Mouse (Mus musculus): ENCODE data around the gene Epb41l5.

Gene Epb41l5

DNA sequence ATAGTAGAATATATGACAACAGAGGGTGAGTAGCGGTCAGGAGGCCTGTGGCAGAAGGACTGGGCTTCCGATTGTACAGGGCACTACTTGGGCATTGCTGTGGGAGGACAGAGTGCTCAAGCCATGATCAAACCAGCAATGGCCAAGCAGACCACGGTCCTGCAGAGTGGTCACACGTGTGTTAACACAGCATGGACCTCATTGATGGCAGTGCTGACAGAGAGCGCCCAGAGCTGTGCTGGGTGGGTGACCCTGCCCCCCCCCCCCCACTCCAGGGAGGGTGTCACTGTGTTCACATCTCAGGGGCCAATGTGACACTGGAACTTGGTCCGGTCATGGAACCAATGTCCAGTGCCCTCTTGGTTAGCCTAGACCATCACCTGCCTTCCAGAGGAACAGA lies 116.6 kb downstream of the Epb41l5 start:
- DNase-seq: no peak

DNA sequence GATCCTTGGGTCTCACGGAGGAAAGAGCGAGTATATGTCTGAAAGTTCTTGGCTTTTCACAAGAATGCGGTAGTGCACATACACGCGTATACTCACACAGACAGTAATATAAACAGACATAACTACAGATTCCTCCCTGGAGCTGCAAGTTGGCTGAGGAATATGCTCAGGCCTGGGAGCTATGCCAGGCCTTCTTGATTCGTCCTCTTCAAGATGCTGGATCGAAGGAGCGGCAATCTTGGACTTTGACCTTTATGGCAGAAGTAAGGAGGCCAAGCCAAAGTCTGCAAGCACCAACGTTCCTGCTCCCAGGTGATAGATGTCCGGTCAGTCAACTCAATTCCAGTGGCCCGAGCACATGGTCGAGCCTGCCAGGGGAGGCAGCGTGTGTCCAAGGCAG lies 117.9 kb downstream of the Epb41l5 start:
- no peak for DNase-seq

DNA sequence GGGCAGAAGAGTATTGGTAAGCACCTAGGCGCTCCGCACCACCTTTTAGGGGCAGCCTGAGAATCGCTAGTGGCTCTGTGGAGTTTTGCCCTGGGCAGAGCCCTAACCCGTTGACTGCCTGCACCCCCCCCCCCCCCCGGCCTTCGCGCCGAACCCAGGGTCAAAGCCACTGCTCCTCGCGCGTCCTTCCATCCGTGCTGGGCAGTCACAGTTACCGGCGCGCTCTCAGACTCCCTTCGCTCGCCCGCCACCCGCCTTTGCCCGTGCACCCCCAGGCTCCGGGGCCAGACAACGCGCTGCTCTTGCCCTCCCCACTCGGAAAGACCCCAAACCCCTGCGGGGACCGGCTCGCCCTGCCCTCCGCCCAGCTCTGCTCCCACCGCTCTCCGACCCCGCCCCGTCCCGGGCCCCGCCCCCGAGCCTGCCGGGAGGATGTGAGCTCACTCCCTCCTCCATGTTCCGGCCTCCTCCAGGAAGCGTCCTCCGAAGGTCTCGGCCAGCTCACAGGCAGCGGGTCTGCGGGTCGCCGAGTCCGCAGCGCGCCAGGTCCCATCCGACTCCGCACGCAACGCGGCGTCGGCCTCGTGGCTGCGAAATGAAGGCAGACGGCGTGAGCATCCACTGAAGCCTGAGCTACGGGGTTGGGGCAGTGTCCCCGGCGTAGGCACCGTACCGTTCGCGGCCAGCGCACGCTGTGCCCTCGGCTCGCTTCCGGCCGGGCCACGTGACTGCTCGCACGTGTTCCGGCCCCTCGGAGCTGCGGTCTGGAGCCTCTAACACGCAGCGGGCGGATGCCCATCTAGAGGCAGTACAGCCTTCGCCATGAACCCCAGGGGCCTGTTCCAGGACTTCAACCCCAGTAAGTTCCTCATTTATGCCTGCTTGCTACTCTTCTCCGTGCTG lies 122.9 kb downstream of the Epb41l5 start, which contains the start of gene Tmem185b:
Gene Tmem185b, plus strand, starts transcription at position 472 of the 903 bp plus-strand sequence.
- DNase-seq: peak; percentile 84

DNA sequence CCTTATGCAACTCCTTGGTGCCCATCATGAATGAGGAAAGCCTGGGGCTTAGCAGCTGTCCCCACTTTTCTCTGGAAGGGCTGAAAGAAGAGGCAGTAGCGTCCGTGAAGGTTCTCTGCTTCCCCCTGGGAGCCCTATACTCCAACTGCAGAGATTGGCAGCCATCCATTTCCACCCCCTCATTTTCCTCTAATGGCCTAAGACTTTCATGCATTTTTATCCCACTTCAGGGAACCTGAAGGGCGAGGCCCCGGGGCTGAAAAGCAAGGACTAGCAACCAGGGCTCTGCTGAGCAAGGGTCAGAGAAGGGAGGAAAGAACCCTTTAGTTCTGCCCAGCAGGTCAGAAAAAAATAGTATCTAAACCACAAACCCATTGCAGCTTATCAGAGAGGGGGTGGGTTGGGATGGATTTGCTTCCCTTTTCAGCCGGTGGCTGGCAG lies 123.8 kb downstream of the Epb41l5 start:
- peak; percentile 43 for DNase-seq

DNA sequence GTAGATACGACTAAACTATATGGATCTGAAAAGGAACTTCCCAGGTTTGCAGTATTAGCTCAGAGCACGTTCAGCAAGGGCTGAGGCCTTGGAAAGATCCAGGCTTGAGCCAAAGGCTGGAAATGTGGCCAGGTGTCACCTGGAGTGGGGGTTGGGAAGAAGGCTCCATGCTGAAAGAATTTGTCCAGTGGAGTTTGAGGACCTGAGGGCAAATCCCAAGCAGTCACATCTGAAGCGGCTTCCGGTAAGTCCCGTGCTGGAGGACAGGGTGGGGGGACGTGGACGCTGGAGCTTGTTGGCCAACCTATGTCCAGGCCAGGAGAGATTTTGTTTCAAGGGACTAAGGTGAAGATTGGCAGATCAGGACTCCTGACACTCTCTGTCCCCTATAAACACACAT lies 125.0 kb downstream of the Epb41l5 start:
- no peak for DNase-seq

DNA sequence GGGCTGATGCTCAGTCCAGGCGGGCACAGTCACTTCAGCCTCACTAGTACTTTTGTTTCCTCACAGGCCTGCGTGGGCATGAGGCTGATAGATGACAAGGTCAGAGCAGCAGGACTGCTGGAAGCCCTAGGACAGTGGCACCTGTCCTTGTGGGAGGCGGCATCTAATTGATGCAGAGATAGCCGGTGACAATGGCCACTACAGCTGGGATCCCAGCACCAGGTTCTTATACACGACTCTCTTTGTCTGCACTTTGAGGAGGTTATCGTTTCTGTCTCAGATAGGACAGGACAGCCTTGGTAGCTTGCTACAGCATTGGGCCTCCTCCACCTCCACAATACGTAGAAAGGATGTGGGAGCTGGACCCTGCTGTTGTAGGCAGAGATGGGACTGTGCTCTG lies 125.4 kb downstream of the Epb41l5 start:
- no peak for DNase-seq

DNA sequence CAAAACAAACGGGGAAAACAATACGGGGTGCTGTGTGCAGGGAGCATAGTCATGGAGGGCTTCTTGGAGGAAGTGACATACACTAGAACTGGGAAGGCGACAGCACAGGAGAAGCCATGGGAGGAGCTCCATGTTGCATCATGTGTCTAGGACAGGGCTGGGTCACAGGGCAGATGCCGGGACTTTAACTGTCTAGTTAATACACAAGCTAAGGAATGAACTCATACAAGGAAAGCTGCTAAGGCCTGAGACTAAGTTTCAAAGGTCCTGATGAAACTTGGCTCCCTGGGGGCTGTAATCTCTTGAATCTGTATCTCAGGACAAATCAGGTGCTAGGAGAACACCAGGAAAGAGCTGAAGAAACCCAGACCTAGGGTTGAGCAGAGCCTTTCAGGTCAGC lies 126.1 kb downstream of the Epb41l5 start:
- no peak for DNase-seq

DNA sequence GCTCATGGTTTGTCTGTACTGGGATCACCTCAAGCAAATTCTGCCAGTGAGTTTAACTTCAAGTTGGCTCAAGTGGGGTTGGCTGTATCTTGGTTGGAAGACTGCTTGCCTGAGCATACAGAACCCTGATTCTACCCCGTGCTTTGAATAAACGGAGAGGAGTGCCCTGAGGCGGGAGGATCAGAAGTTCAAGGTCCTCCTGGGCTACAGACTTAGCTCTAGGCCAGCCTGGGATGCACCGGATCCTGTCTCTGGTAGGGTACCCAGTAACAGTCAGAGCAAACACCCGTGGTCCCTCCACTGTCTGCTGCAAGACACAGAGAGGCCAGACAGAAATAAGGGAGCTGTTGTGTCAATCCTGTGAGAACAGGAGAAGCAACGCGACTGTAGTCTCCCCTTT lies 127.1 kb downstream of the Epb41l5 start:
- no peak for DNase-seq

DNA sequence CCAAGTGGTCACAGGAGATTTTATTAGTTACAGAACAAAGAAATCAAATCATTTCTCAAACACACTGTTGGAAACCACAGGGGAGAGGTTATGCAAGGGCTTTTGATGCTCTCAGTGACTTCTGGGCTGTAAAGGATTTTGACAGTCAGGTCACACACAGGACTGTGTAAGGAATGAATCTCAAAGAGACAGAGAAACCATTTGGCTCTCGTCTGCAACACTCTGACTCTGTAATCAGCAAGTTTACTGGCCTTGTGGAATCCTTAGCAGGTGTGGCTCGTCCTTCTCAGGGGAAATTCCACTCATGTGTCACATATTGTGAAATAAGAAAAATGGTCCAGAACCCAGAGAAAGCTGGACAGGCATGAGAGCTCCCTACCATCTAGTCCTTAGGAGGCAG lies 127.8 kb downstream of the Epb41l5 start:
- DNase-seq: no peak

DNA sequence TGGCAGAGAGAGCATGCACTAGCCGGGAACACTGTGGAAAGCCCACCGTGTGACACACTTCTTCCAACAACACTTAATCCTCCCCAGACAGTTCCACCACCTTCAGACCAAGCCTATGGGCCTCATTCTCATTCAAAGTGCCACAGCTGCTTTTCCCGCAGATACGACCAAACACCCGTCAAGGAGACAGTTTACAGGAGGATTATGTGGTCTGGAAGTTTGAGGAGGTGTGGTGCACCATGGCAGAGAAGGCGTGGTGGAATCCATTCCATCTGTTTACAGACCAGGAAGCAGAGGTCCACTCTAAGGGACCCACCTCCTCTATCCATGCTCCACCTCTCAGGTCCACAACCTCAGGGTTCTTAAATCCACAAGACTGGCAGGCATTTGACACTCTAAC lies 129.5 kb downstream of the Epb41l5 start:
- no peak for DNase-seq

DNA sequence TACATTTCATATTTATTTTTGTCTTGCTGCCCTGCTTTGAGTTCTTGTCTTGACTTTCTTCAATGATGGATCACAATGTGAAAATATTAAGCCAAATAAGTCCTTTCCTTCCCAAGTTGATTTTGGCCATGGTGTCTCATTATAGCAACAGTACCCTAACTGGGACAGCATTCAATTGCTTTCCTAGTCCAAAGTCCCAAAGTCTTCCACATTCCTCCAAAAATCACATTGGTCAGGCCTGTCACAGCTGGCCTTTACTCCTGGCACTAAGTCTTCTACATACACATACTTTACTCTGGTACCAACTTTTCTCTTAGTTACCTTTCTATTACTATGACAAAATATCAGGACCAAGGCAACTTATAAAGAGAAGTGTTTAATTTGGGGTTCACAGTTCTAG lies 130.0 kb downstream of the Epb41l5 start:
- no peak for DNase-seq

DNA sequence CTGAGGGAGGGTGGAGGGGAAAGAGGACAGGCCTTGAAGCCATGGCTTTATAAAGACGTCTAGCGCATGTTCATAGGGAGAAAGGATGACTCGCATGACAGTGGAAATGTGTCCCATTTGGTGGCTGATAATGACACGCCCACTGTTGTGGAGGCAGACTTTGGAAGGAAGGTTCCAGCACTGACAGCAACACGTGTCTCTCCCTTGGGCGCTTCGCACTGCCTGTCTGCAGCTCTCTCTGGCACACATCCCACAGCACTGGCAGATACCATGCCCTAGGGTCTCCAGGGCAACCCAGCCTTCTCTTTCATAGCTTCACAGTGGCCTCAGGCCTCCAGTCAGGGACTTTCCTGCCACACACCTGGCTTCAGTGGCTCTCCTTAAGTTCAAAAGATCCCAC lies 130.7 kb downstream of the Epb41l5 start:
- DNase-seq: no peak

DNA sequence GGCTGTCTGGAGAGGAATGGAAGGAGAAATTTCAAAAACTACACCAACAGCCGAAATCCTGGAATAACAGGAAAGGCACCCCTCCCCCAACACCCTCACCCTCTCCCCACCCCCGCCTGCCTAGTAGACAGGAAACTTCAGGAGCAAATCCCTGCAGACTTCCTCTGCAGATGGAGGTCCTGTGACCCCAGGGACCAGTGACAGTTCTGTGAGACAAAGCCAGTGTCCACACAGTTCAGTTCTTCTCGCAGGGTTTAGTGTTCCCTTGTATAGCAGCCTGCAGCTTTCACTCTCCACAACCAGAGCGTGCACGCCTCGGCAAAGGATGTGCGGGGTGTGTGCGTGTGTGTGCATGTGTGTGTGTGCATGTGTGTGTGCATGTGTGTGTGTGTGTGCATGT lies 137.9 kb downstream of the Epb41l5 start:
- no peak for DNase-seq

DNA sequence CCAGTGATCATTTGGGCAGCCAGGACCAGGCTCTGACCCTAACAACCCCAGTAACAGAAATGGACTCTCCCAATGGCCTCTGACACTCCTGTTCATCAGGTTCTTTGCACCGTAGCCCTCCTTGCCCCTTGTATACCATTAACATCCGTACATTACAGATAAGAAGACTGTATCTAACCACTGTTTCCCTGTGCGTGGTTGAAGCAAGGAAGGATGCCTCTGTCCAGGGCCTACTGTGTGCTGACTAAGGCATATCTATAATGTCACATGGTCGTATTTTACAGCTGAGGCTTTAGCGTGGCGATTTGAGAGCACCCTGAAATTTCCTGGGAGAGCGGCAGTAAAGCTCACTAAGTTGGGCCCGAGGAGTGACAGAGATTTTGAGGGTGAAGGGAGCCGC lies 138.4 kb downstream of the Epb41l5 start:
- no peak for DNase-seq

DNA sequence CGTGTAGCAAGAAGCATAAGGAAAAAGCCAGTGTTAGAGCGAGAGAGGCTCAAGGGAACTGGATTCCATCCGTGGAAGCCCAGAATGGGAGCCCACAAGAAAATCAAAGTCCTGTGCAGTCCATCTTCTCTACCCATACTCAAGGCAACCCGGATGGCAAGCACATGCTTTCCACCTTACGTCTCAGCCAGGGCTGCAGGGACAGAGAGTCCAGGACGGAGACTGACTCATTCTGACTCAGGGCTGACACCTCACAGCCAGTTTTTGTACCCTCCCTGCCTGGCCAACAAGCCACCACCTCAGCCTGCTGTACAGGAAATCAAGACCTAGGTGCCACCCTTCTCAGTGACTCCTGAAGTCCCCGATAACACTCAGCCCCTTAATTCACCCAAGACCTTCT lies 139.3 kb downstream of the Epb41l5 start:
- no peak for DNase-seq

DNA sequence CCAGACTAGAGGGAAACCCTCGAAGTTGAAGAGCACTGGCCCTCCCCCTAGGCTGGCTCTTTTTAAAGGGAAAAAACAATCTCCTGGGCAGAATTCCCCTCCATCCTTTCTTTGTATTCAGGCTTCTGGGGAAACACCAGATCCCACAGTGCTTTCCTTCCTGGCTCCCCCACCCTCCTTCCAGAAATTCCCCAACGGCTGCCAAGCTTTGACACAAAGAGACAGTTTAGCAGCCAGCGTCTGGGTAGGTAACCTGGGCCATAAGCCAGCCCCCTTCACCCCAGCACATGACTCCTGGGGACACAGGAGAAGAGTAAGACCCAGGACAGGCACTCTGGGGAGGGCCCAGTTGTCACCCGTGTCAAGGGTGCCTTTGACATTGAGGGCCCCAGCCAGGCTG lies 140.3 kb downstream of the Epb41l5 start:
- DNase-seq: no peak

DNA sequence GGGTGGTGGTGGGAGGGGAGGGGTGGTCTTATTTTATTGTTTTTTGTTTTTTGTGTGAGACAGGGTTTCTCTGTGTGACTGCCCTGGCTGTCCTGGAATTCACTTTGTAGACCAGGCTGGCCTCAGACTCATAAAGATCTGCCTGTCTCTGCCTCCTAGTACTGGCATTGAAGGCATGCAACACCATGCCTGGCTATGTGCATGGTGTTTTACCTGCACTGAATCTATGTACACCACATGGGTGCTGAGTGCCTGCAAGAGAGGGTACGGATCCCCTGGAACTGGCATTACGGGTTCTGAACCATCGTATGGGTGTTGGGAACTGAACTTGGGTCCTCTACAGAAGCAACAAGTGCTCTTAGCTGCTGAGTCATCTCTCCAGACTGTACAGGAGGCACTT lies 142.8 kb downstream of the Epb41l5 start:
- no peak for DNase-seq

DNA sequence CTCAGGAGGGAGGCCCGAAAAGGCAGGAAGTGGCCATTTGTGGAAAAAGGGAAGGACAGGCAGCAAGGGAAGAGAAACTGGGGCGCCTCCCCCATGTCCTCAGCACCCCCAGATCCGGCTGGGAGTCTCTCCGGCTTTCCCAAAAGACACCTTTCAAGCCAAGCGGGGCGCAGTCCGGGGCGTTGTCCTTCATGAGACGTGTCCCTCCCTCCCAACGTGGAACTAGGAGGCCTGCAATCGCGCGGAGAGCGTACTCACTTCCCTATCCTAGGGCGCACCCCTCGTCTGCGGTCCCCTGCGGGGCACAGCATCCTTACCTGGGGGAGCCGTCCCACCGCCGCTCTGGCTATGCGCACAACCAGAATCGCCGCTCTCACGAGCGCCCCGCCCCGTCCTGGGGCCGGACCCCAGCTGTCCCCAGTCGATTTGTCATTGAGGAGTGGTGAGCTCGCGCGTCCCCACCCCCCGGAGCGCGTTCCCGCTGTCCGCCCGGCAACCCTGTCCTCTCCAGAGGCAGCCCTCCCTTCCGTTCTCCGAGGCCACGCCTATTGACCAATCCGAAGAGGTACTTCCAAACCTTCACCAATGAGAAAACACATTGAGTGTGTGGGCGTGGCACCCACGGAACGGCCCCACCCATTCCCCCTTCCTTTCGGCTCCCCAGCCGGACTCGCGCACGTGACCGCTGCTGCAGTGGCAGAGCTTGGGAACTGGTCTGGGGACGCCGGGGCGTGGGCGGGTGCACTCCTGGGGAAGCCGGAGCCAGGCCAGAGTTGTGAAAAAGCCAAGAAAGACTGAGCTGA lies 144.3 kb downstream of the Epb41l5 start, which contains the start of gene Ralb:
Gene Ralb, minus strand, starts transcription at position 535 of the 803 bp plus-strand sequence.
- DNase-seq: peak; percentile 92

DNA sequence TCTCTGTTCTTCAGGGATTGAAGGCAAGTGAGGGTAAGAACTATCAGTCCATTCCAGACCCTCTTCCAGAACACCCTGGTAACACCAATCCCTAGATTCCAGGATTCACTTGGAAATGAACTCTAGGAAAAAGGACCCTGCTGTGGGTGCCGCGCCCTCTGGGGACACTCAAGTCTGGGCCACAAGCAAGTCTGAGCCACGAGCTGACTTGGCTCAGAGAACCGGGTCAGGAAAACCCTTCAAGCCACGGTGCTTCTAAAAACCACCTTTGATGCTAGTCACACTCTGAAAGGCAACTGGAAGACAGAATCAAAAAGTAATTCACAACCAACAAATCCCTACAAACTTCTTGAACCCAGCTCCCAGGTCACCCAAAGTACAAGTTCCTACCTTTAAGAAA lies 145.0 kb downstream of the Epb41l5 start:
- DNase-seq: no peak

DNA sequence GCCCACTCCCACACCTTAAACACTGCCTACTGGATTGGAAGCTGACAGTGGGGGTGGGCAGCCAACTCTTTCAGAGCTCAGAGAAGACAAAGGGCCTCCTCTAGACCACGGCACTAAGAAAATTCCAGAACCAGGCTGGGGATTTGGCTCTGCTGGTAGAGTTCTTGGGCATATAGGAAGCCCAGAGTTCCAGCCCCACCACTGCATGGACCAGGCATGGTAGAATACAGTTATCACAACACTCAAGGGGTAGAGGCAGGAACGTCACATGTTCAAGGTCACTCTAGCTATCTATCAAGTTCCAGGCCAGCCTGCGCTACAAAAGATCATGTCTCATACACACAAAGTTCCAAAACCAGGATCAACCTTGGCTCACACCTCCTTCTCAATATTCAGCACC lies 145.6 kb downstream of the Epb41l5 start:
- no peak for DNase-seq

DNA sequence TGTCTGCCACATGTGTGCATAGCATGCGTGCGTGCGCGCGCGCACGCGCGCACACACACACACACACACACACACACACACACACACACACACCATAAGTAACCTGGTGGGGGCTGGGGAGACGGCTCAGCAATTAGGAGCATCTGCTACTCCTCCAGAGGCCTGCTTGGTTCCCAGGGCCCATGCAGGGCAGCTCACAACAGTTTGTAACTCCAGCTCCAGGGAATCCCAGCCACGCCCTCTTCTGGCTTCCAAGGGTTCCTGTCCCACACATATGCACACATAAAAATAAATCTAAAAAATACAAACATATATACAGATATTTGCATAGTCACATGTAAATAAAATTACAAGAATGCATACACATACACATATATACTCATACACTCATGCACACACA lies 146.1 kb downstream of the Epb41l5 start:
- no peak for DNase-seq

DNA sequence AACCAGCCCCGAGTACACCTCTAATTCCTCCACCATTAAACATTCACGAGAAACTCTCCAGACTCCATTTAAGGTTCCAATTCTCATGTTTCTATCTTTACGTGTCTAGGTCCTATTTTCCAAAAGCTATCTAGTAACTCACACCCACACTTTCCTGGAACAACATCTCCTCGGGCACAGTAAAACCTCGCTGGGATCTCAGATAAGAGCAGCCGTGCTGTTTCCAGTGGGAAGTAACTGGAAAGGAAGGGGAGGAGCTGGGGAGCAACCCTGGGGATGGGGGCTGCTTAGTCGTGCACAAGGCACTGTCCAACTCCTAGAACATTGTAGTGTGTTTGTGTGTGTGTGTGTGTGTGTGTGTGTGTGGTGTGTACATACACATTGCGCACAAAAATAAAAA lies 146.9 kb downstream of the Epb41l5 start:
- no peak for DNase-seq

DNA sequence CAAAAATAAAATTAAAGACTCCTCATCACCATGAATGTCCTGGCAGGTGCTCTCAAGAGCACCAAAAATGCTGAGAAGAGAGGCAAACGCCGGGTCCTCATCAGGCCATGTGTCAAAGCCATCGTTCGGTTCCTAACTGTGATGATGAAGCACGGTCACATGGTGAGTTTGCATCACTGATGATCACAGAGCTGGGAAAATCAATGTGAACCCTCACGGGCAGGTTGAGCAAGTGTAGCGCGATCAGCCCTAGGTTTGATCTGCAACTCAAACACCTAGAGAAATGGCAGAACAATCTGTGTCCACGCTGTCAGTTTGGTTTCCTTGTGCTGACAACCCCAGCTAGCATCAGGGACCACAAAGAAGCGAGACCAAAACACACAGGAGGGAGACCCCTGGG lies 149.3 kb downstream of the Epb41l5 start:
- no peak for DNase-seq
